Mouse (Mus musculus) neural tube, embryonic 12.5 days (tissue): ENCODE results near the gene Mlycd. TPM values are rescaled to one million over a fixed set of nuclear protein-coding genes. Genes with fewer than 3 reads are reported as not detected.
A peak's percentile ranks its signal among the peaks of the same experiment; 100 is the strongest.
"Not testable (repeated sequence)": the region's sequence is repeated elsewhere in the genome, so short reads cannot be mapped to it uniquely, and the experiment has no call there.

Source experiments
- ATAC-seq: fragments of 200-750 bp; cut with Nextera tagmentation; 2 replicates; pipeline ENCODE4 v1.8.0; 2017; ENCODE audit warnings: low read depth, mild to moderate bottlenecking, moderate TSS enrichment, moderate library complexity; ENCODE audit not compliant: low FRiP score
- H3K27ac ChIP-seq: fragments of 300-500 bp; sonication (generic); 2 replicates; pipeline ENCODE4 v1.5.1; 2016
- H3K27me3 ChIP-seq: fragments of 300-500 bp; sonication (generic); replicated peaks from 2 replicates; pipeline ENCODE4 v1.6.1; 2016; ENCODE audit warnings: mild to moderate bottlenecking
- H3K36me3 ChIP-seq: fragments of 300-500 bp; sonication (generic); 2 replicates; pipeline ENCODE4 v1.6.1; 2016; ENCODE audit warnings: mild to moderate bottlenecking
- H3K4me1 ChIP-seq: fragments of 300-500 bp; sonication (generic); 2 replicates; pipeline ENCODE4 v1.6.1; 2016
- H3K4me2 ChIP-seq: fragments of 300-500 bp; sonication (generic); replicated peaks from 2 replicates; pipeline ENCODE4 v1.6.1; 2016; ENCODE audit warnings: mild to moderate bottlenecking
- H3K4me3 ChIP-seq: fragments of 300-500 bp; sonication (generic); 2 replicates; pipeline ENCODE4 v1.5.1; 2016
- H3K9ac ChIP-seq: fragments of 300-500 bp; sonication (generic); 2 replicates; pipeline ENCODE4 v1.6.1; 2016; ENCODE audit warnings: mild to moderate bottlenecking
- H3K9me3 ChIP-seq: fragments of 300-500 bp; sonication (generic); 2 replicates; pipeline ENCODE4 v1.6.1; 2016; ENCODE audit warnings: mild to moderate bottlenecking
- whole genome bisulfite sequencing: fragments of 180-500 bp; shearing (Covaris S2); methylation state at CpG from one replicate; pipeline ENCODE4 v1.1.7; 2016; 5-methylcytosine and 5-hydroxymethylcytosine counted together
- polyA plus RNA-seq: library from polyadenylated mRNA; unstranded; fragments of >200 nt; fragmentation: Nextera tagmentation; extraction: Ambion mirVana; gene quantifications from 2 replicates; pipeline ENCODE4 v1.2.1, GENCODE M21; 2016

Gene Mlycd
- polyA plus RNA-seq = 15.1 and 16.3 TPM in 2 replicates

DNA sequence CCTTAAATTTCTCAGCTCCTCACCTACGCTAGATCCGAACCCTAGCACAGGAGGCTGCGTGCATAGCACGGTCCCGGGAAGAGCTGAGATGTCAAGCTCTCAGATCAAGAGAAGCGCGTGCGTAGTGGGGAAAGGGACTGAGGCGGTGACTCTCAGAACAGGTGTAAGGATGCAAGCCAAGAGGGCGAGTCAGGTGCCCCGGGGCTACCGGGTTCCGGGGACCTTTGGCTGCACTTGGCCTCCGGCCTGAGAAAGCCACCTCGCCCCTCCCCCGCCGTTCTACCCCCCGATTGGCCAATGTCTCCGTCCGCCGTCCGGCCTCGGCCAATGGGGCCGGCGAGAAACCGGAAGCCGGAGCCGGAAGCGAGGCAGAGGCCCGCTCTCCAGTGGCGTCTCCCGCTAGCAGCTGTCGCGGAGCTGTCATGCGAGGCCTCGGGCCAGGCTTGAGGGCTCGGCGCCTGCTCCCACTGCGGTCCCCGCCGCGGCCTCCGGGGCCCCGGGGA is at the start of gene Mlycd:
Mlycd (plus strand) TSS at position 355 of the 503 bp plus-strand sequence.
- Histone ChIP-seq H3K27me3 (no peaks in the 10 kb centered on the region), H3K36me3 (no peaks in the 10 kb centered on the region)

GRCm38 (mm10) chr8:119345029-119345682 is 49.5 kb upstream of the Mlycd start:
- Histone ChIP-seq H3K9ac (peak overlapping the region; percentile 82), H3K27me3 (no peaks in the 10 kb centered on the region), H3K4me3 (peak overlapping the region; percentile 80), H3K9me3 (no peaks in the 10 kb centered on the region), H3K4me2 (peak overlapping the region; percentile 73), H3K27ac (no peak overlapping the region), H3K36me3 (peaks cover 35% of the 10 kb centered on the region), H3K4me1 (peaks cover 6% of the 10 kb centered on the region)
- 57% methylated on average over 22 of the region's 22 CpGs for WGBS
- ATAC-seq = no peak

More for the DNA sequence above, at the start of gene Mlycd:
- peak within 1 kb of the TSS; percentile 94 for H3K9ac ChIP-seq
- ATAC-seq = peak; percentile 96
- WGBS = 3% methylated on average over 44 of the region's 44 CpGs
- no peaks in the 10 kb centered on the region for H3K9me3 ChIP-seq
- H3K27ac ChIP-seq = peak within 1 kb of the TSS; percentile 83
- peak within 1 kb of the TSS; percentile 93 for H3K4me3 ChIP-seq
- H3K4me1 ChIP-seq = peaks cover 13% of the 10 kb centered on the region
- H3K4me2 ChIP-seq = peak within 1 kb of the TSS; percentile 100

DNA sequence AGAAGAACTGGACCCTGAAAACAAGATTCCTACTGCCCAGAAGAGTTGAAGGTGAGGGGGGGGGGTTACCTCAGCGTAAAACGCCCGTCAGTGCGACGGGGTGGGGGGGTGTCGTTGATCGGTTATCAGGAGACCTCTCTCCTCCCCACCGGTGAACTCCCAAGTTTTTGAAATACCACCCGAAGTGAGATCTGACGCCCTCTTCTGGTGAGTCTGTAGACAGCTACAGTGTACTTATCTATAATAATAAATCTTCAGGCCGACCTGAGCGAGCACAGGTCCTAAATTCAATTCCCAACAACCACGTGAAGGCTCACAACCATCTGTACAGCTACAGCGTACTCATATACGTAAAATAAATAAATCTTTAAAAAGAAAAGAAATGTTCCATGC is 49.0 kb upstream of the Mlycd start:
- Histone ChIP-seq H3K36me3 (peaks cover 39% of the 10 kb centered on the region), H3K4me3 (no peak overlapping the region), H3K4me1 (peaks cover 6% of the 10 kb centered on the region), H3K9ac (no peak overlapping the region; the same call in 1 of the 2 replicates), H3K4me2 (peak overlapping the region; percentile 73), H3K27me3 (no peaks in the 10 kb centered on the region), H3K9me3 (no peaks in the 10 kb centered on the region), H3K27ac (no peak overlapping the region)
- WGBS = 81% methylated on average over 15 of the region's 15 CpGs
- no peak for ATAC-seq

GRCm38 (mm10) chr8:119351647-119352046 is 43.0 kb upstream of the Mlycd start:
- no peak for ATAC-seq
- Histone ChIP-seq H3K27ac (no peak overlapping the region), H3K4me1 (no peaks in the 10 kb centered on the region), H3K36me3 (peaks cover 43% of the 10 kb centered on the region), H3K4me2 (no peak overlapping the region), H3K9ac (no peak overlapping the region), H3K4me3 (no peak overlapping the region), H3K27me3 (no peaks in the 10 kb centered on the region), H3K9me3 (no peaks in the 10 kb centered on the region)
- 95% methylated on average over 19 of the region's 19 CpGs for WGBS

- ATAC-seq = no peak
- Histone ChIP-seq H3K27ac (no peak overlapping the region), H3K9me3 (no peaks in the 10 kb centered on the region), H3K4me1 (no peaks in the 10 kb centered on the region), H3K4me2 (no peak overlapping the region), H3K9ac (no peak overlapping the region), H3K27me3 (no peaks in the 10 kb centered on the region), H3K36me3 (peaks cover 28% of the 10 kb centered on the region), H3K4me3 (no peak overlapping the region)
- 90% methylated on average over 10 of the region's 10 CpGs for WGBS
Measured at GRCm38 (mm10) chr8:119352977-119353658, 41.6 kb upstream of the Mlycd start.

DNA sequence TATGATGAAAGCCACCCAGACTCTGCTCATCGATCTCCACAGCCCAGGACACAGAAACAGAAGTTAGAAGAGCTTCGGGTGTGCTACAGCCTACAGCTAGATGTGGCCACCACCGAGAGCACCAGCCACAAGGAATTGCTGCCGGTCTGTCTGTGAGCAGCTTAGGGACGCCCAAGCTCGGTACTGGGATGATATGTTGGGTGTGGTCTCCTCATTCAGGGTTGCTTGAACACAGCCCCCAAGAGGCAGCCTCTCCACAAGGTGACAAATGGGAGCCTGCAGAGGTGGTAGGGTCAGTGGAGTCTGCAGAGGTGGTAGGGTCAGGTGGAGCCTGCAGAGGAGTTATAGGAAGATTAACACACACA is 41.0 kb upstream of the Mlycd start:
- Histone ChIP-seq H3K4me2 (no peak overlapping the region), H3K27me3 (no peaks in the 10 kb centered on the region)

DNA sequence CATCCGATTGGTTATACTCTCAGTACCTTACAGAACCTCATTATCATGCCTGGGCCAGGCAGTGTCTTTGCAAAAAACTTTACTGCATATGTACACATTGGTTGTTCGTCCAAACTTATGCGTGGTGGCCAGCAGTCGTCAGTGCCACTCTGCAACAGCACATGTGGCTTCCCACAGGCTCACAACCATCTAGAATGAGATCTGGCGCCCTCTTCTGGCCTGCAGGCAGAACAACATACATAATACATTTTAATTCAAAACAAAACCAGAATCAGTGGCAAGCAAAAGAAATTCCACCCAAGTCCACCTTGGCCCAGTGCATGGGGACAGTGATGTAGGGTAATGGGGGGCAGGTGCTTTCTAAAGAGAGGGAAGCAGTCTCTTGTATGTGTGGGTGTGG is 38.0 kb upstream of the Mlycd start:
- H3K9ac ChIP-seq, H3K9me3 ChIP-seq, ATAC-seq, H3K27me3 ChIP-seq, H3K4me1 ChIP-seq, H3K27ac ChIP-seq, H3K4me3 ChIP-seq, H3K36me3 ChIP-seq, H3K4me2 ChIP-seq: not testable (repeated sequence)
- WGBS = 65% methylated on average over 5 of the region's 5 CpGs

More for the DNA sequence above, 41.0 kb upstream of the Mlycd start:
- ATAC-seq = no peak
- Histone ChIP-seq H3K4me1 (no peaks in the 10 kb centered on the region), H3K9ac (no peak overlapping the region), H3K9me3 (no peaks in the 10 kb centered on the region), H3K27ac (no peak overlapping the region), H3K36me3 (peaks cover 23% of the 10 kb centered on the region), H3K4me3 (no peak overlapping the region)
- WGBS = 88% methylated on average over 6 of the region's 6 CpGs

DNA sequence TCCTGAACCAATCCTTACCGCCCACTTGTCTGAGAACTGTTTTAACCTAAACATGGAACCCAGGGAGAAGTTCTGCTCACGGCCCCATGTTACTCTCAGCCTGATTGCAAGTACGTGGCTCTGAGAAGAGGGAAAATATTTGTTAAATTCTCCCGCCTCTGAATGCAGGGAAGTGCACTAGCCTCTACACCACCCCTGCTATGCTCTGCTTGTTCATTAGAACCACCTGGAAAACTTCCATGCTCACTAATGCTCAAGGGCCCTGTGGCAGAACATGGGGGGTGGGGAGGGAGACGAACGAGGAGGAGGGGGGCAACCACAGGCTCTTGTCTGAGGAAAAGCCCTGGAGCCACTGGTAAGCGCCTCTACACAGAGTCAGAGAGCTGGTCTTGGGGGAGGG is 36.5 kb upstream of the Mlycd start:
- no peaks in the 10 kb centered on the region for H3K36me3 ChIP-seq
- WGBS = 83% methylated on average over 7 of the region's 7 CpGs
- no peaks in the 10 kb centered on the region for H3K27me3 ChIP-seq
- H3K4me1 ChIP-seq = no peaks in the 10 kb centered on the region
- no peak for ATAC-seq
- no peak overlapping the region for H3K4me2 ChIP-seq
- H3K27ac ChIP-seq = no peak overlapping the region
- no peaks in the 10 kb centered on the region for H3K9me3 ChIP-seq
- H3K4me3 ChIP-seq = no peak overlapping the region
- H3K9ac ChIP-seq = no peak overlapping the region

DNA sequence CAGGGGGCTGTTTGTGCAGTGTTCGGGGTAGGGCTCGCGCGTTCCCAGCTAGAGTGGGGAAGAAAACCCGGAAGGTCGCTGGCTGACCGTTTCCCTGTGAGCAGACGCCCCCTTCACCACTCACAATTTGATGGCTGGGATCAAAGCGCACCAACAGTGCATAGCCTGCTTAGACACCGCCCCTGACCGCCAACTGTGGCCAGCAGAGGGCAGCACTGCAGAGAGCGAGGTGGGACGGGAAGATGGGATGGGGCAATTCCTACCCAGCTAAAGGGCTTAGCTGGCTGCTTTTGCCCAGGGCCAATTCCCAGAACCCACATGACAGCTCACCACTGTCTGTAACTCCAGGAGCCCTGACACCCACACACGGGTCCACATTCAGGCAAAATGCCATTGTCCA is 35.8 kb upstream of the Mlycd start:
- H3K4me1 ChIP-seq = no peaks in the 10 kb centered on the region
- H3K36me3 ChIP-seq = no peaks in the 10 kb centered on the region
- no peak for ATAC-seq
- no peaks in the 10 kb centered on the region for H3K9me3 ChIP-seq
- no peak overlapping the region for H3K4me2 ChIP-seq
- no peak overlapping the region for H3K27ac ChIP-seq
- no peaks in the 10 kb centered on the region for H3K27me3 ChIP-seq
- 55% methylated on average over 14 of the region's 14 CpGs for WGBS
- no peak overlapping the region for H3K4me3 ChIP-seq
- H3K9ac ChIP-seq = no peak overlapping the region

DNA sequence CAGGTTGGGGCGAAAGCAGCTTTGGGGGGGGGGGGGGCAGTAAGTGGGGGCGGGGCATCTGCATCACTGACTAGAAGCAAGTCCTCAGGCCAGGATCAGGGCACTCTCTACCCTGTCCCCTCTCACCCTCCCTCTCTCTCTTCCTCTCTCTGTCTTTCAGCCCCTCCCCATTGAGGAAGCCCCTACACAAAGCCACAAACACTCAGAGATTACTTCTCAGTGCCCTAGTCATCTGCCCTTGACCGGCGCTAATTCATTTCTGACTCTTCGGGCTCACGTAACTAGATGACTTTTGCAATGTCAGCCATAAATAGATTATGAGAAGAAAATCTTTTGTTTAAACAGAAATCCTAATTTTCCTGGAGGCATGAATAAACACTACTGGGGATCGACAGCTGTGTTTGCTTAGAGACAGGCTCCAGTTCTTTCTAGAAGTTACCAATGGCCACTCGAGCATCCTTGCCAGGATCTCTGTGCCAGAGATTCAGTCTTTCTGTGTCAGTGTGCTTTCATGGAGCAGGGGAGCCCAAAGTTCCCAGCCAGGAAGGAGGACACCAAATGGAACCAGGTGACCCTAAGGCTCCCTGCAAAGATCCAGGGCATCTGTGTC is 33.9 kb upstream of the Mlycd start:
- Histone ChIP-seq H3K27ac (no peak overlapping the region), H3K4me1 (no peaks in the 10 kb centered on the region), H3K4me3 (no peak overlapping the region), H3K9ac (no peak overlapping the region), H3K9me3 (no peaks in the 10 kb centered on the region), H3K36me3 (no peaks in the 10 kb centered on the region), H3K27me3 (no peaks in the 10 kb centered on the region), H3K4me2 (no peak overlapping the region)
- ATAC-seq = no peak
- 72% methylated on average over 8 of the region's 8 CpGs for WGBS

DNA sequence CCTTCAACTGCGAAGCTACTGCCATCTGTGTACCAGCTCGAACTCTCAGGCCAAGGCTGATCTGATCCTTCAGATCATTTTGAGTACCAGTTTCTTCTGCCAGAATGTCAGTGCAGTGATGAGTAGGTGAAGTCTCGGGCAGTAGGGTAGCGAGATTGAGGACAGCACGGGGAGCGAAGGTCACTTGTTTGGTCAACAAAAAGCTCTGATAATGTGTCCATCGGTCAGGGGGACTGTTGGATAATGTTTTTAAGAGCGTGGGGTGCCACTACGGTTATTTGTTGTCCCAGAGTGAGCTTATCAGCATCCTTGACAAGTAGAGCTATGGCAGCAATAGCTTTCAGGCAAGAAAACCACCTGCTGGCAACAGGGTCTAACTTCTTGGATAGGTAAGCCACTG is 20.0 kb upstream of the Mlycd start:
- not testable (repeated sequence) for H3K4me1 ChIP-seq, H3K4me2 ChIP-seq, H3K27me3 ChIP-seq, H3K9ac ChIP-seq, H3K27ac ChIP-seq, H3K4me3 ChIP-seq, ATAC-seq, H3K36me3 ChIP-seq, H3K9me3 ChIP-seq
- 86% methylated on average over 9 of the region's 9 CpGs for WGBS

DNA sequence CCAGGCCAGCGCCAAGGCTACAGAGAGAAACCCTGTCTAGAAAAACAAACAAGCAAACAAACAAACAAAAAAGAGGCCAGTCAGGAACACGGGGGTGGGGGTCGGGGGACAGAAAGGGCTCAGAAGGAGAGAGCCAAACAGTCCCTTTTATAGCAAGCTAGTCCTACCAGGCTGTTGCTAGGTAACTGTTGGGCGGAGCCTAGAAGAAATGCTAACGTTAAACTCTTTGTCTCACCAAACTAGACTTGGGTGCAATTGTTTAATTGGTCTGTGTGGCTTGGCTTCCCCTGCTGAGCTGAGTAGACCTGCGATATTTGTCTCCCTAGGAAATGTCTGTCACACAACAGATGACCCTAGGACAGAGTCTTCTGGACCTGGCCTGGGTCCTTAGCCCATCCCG is 16.2 kb upstream of the Mlycd start:
- H3K9me3 ChIP-seq = no peaks in the 10 kb centered on the region
- H3K36me3 ChIP-seq = no peaks in the 10 kb centered on the region
- H3K4me1 ChIP-seq = no peaks in the 10 kb centered on the region
- H3K4me2 ChIP-seq = no peak overlapping the region
- 52% methylated on average over 7 of the region's 7 CpGs for WGBS
- H3K4me3 ChIP-seq = no peak overlapping the region
- H3K27ac ChIP-seq = no peak overlapping the region
- no peak for ATAC-seq
- H3K27me3 ChIP-seq = no peaks in the 10 kb centered on the region
- H3K9ac ChIP-seq = no peak overlapping the region
